ENCODE assay signal across 8 mouse cellular contexts in genomic region chr9:89841866-89842775, GRCm38 (mm10).
A peak's percentile ranks its signal among the peaks of the same experiment; 100 is the strongest.
DNase-seq lines count a peak whose midpoint lies in the region; ATAC-seq and TF ChIP-seq lines count a peak whose summit lies in the region.

No protein-coding gene starts in this region.

- peak overlapping the region; percentile 31; the same call in 1 of the 2 replicates for H3K4me2 ChIP-seq in hindbrain, postnatal 0 days (ENCODE audit: low read depth, low read length)
- H3K4me2 ChIP-seq in neural tube, embryonic 13.5 days: no peak overlapping the region

- WGBS in heart, embryonic 10.5 days: 56% methylated on average over 12 of the region's 12 CpGs
- WGBS in hindbrain, postnatal 0 days: 32% methylated on average over 12 of the region's 12 CpGs
- 47% methylated on average over 12 of the region's 12 CpGs for WGBS in neural tube, embryonic 13.5 days

- H3K27ac ChIP-seq in heart, embryonic 10.5 days: no peak overlapping the region
- H3K27ac ChIP-seq in cortical plate, adult 2 months (ENCODE audit: insufficient read depth, low read length): peak overlapping the region; percentile 49
- no peak overlapping the region for H3K27ac ChIP-seq in hindbrain, postnatal 0 days
- H3K27ac ChIP-seq in neural tube, embryonic 13.5 days (replicated peaks): no peak overlapping the region

- H3K9me3 ChIP-seq in heart, embryonic 10.5 days: no peaks in the 10 kb centered on the region
- H3K9me3 ChIP-seq in hindbrain, postnatal 0 days (ENCODE audit: low read length): no peaks in the 10 kb centered on the region
- H3K9me3 ChIP-seq in neural tube, embryonic 13.5 days: no peaks in the 10 kb centered on the region

- DNase-seq in heart, adult 8-10 months (ENCODE audit: low spot score): peak; percentile 37
- no peak for DNase-seq in heart, embryonic 10.5 days (ENCODE audit: low spot score)
- DNase-seq in hindbrain, postnatal 0 days (ENCODE audit: low spot score): peak; percentile 64
- no peak for DNase-seq in gastrocnemius, postnatal 4 days (ENCODE audit: low spot score in 2 of 2)
- no peak for DNase-seq in kidney, postnatal 36 days
- no peak for DNase-seq in thymus, postnatal 14 days

- peaks cover 3% of the 10 kb centered on the region; the same call in 1 of the 2 replicates for H3K4me1 ChIP-seq in heart, embryonic 10.5 days
- H3K4me1 ChIP-seq in cortical plate, adult 2 months (ENCODE audit: control insufficient read depth, insufficient read depth, low read length): peaks cover 4% of the 10 kb centered on the region; the same call in 1 of the 2 replicates
- 0 out of 2 replicates have a peak, but pooled peaks cover 6% of the 10 kb centered on the region for H3K4me1 ChIP-seq in hindbrain, postnatal 0 days (ENCODE audit: insufficient read depth, low read length)
- H3K4me1 ChIP-seq in neural tube, embryonic 13.5 days (replicated peaks): peaks cover 13% of the 10 kb centered on the region

- H3K27me3 ChIP-seq in heart, embryonic 10.5 days (ENCODE audit: insufficient read depth, poor library complexity, severe bottlenecking): no peaks in the 10 kb centered on the region
- H3K27me3 ChIP-seq in hindbrain, postnatal 0 days (ENCODE audit: insufficient read depth, low read length): no peaks in the 10 kb centered on the region
- H3K27me3 ChIP-seq in neural tube, embryonic 13.5 days: no peaks in the 10 kb centered on the region

- H3K36me3 ChIP-seq in heart, embryonic 10.5 days: no peaks in the 10 kb centered on the region
- no peaks in the 10 kb centered on the region for H3K36me3 ChIP-seq in hindbrain, postnatal 0 days (ENCODE audit: insufficient read depth, low read length)
- H3K36me3 ChIP-seq in neural tube, embryonic 13.5 days: no peaks in the 10 kb centered on the region

- TF ChIP-seq CTCF in cortical plate, adult 2 months (IDR thresholded peaks at IDR 0.05; ENCODE audit: extremely low read depth, insufficient read depth, low read length): no peak
- no peak for TF ChIP-seq CTCF in hindbrain, postnatal 0 days (IDR thresholded peaks at IDR 0.05; ENCODE audit: low read depth)

- no peak overlapping the region for H3K4me3 ChIP-seq in heart, embryonic 10.5 days
- no peak overlapping the region for H3K4me3 ChIP-seq in cortical plate, adult 2 months (ENCODE audit: insufficient read depth, low read length)
- H3K4me3 ChIP-seq in hindbrain, postnatal 0 days (ENCODE audit: low read length): no peak overlapping the region
- H3K4me3 ChIP-seq in neural tube, embryonic 13.5 days: no peak overlapping the region

- TF ChIP-seq POLR2A in cortical plate, adult 2 months (IDR thresholded peaks at IDR 0.05; ENCODE audit: extremely low read depth, insufficient read depth, low read length): no peak

- ATAC-seq in hindbrain, postnatal 0 days: peak; percentile 83
- 0 out of 2 replicates have a peak, but pooled peaks have one; percentile 43 for ATAC-seq in neural tube, embryonic 13.5 days (ENCODE audit: low read depth)

- H3K9ac ChIP-seq in hindbrain, postnatal 0 days (replicated peaks; ENCODE audit: low read length): no peak overlapping the region
- H3K9ac ChIP-seq in neural tube, embryonic 13.5 days: no peak overlapping the region

Comparison
In these comparisons a context has a peak if more than half of its experiments do, and no peak if none do; other contexts are left out.
1. DNase-seq: peak in heart, adult 8-10 months (single experiment) and hindbrain, postnatal 0 days (single experiment); none in heart, embryonic 10.5 days (single experiment), gastrocnemius, postnatal 4 days (0 of 2), kidney, postnatal 36 days (0 of 2) and thymus, postnatal 14 days (single experiment).